Mouse (Mus musculus) testis, adult 2 months (tissue): ENCODE results near the gene Arap1.

Source experiments
- CTCF ChIP-seq: fragments of 200-500 bp; IDR thresholded peaks from 2 replicates; pipeline ENCODE4 v1.5.1; 2012; ENCODE audit warnings: low read depth, mild to moderate bottlenecking, inconsistent platforms, low read length, moderate library complexity; ENCODE audit not compliant: control insufficient read depth, insufficient read depth, insufficient replicate concordance
- POLR2A ChIP-seq: fragments of 200-500 bp; IDR thresholded peaks from 2 replicates; pipeline ENCODE4 v1.6.1; 2012; ENCODE audit warnings: low read depth, mild to moderate bottlenecking, inconsistent platforms, low read length, moderate library complexity; ENCODE audit not compliant: control insufficient read depth

- TF ChIP-seq CTCF (no peak), POLR2A (no peak)
Measured at GRCm38 (mm10) chr7:101369666-101370065, 21.8 kb downstream of the Arap1 start.
